In the genomic region with DNA sequence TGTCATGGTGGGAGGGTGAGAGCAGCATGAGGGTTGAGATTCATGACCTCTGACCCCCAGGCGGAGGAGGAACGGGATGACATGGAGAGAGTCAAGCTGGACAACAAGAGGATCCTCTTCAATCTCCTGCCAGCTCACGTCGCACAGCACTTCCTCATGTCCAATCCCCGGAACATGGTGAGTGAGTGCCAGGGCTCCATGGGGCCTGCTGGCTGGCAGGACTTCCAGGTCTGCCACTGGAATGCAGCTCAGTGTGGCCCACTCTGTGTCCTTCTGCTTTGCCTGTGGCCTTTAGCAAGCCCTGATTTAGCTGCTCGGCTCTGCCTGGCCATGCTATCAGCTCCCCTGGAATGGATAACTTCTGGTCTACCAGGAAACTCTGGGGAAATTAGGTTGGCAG, we compare ENCODE assay signal across 11 mouse cellular contexts. TPM values are rescaled to one million over a fixed set of nuclear protein-coding genes. Genes with fewer than 3 reads are reported as not detected.
DNase-seq lines count a peak whose midpoint lies in the region; ATAC-seq and TF ChIP-seq lines count a peak whose summit lies in the region.
"Had no signal": no experiment of that assay in that cellular context is flagged by ENCODE, and none has a peak within 500 bp of the region (broad histone marks: within the 10 kb centered on the region; RNA-seq: fewer than 3 reads in every experiment).

No protein-coding gene starts in this region.

- H3K4me3 ChIP-seq in liver, embryonic 12.5 days, result no peak overlapping the region
- no peak overlapping the region for H3K4me3 ChIP-seq in embryonic facial prominence, embryonic 15.5 days (replicated peaks)
- no peak overlapping the region for H3K4me3 ChIP-seq in midbrain, postnatal 0 days (ENCODE audit: low read depth, low read length)

- DNase-seq in cerebellum, postnatal 4 days (ENCODE audit: low spot score in 2 of 2), result no peak
- DNase-seq in liver, result no peak
- peak; percentile 42 for DNase-seq in midbrain, postnatal 0 days (ENCODE audit: low spot score)
- no peak for DNase-seq in spleen, adult 12 weeks (ENCODE audit: low spot score)
- DNase-seq in embryo, embryonic 11 days, result no peak
- DNase-seq: kidney, adult 9 months had no signal

- H3K27ac ChIP-seq in liver, embryonic 12.5 days, result peak overlapping the region; percentile 64; the same call in 1 of the 2 replicates
- H3K27ac ChIP-seq in embryonic facial prominence, embryonic 15.5 days (replicated peaks), result peak overlapping the region; percentile 44
- peak overlapping the region; percentile 8; the same call in 1 of the 2 replicates for H3K27ac ChIP-seq in midbrain, postnatal 0 days (ENCODE audit: low read depth, low read length)

- no peak for TF ChIP-seq CTCF in midbrain, postnatal 0 days (IDR thresholded peaks at IDR 0.05)

- no peaks in the 10 kb centered on the region for H3K36me3 ChIP-seq in liver, embryonic 12.5 days
- no peaks in the 10 kb centered on the region for H3K36me3 ChIP-seq in embryonic facial prominence, embryonic 15.5 days
- H3K36me3 ChIP-seq in midbrain, postnatal 0 days (ENCODE audit: insufficient read depth, low read length), result peaks cover 10% of the 10 kb centered on the region; the same call in 1 of the 2 replicates

- H3K9ac ChIP-seq in liver, embryonic 12.5 days, result no peak overlapping the region
- H3K9ac ChIP-seq in embryonic facial prominence, embryonic 15.5 days, result no peak overlapping the region
- H3K9ac ChIP-seq in midbrain, postnatal 0 days (replicated peaks; ENCODE audit: low read length, poor library complexity, severe bottlenecking), result no peak overlapping the region

- 72% methylated on average over 6 of the region's 6 CpGs for WGBS in liver, embryonic 12.5 days (ENCODE audit: insufficient replicate concordance)
- 75% methylated on average over 6 of the region's 6 CpGs for WGBS in embryonic facial prominence, embryonic 15.5 days
- 49% methylated on average over 6 of the region's 6 CpGs for WGBS in midbrain, postnatal 0 days

- peak; percentile 27; the same call in 1 of the 2 replicates for ATAC-seq in cerebellum, adult (ENCODE audit: insufficient number of reproducible peaks, low FRiP score, low TSS enrichment)
- no peak for ATAC-seq in liver, embryonic 12.5 days
- ATAC-seq in embryonic facial prominence, embryonic 15.5 days (ENCODE audit: insufficient number of reproducible peaks, low FRiP score, low TSS enrichment, low read depth), result no peak
- no peak for ATAC-seq in midbrain, postnatal 0 days (ENCODE audit: low FRiP score)
- ATAC-seq: Patski had no signal

- H3K27me3 ChIP-seq in liver, embryonic 12.5 days (replicated peaks), result no peaks in the 10 kb centered on the region
- H3K27me3 ChIP-seq in embryonic facial prominence, embryonic 15.5 days, result no peaks in the 10 kb centered on the region
- H3K27me3 ChIP-seq in midbrain, postnatal 0 days (ENCODE audit: insufficient read depth, low read length), result no peaks in the 10 kb centered on the region
- H3K27me3 ChIP-seq: Patski had no signal

- peaks cover 17% of the 10 kb centered on the region for H3K4me1 ChIP-seq in liver, embryonic 12.5 days
- peaks cover 7% of the 10 kb centered on the region; the same call in 1 of the 2 replicates for H3K4me1 ChIP-seq in embryonic facial prominence, embryonic 15.5 days
- H3K4me1 ChIP-seq in midbrain, postnatal 0 days (ENCODE audit: insufficient read depth, low read length), result no peaks in the 10 kb centered on the region; the same call in 1 of the 2 replicates

- no peaks in the 10 kb centered on the region for H3K9me3 ChIP-seq in liver, embryonic 12.5 days (replicated peaks)
- no peaks in the 10 kb centered on the region for H3K9me3 ChIP-seq in embryonic facial prominence, embryonic 15.5 days (replicated peaks)
- H3K9me3 ChIP-seq in midbrain, postnatal 0 days (ENCODE audit: low read length), result no peaks in the 10 kb centered on the region

- no peak overlapping the region for H3K4me2 ChIP-seq in liver, embryonic 12.5 days
- H3K4me2 ChIP-seq in embryonic facial prominence, embryonic 15.5 days (replicated peaks), result no peak overlapping the region
- H3K4me2 ChIP-seq in midbrain, postnatal 0 days (ENCODE audit: low read depth, low read length, poor library complexity, severe bottlenecking), result no peak overlapping the region

RNA-seq across cellular contexts. Expression of a gene that starts 28.2 kb away (rescaled TPM):
- polyA plus RNA-seq in liver, embryonic 12.5 days (2016; fragmentation: Nextera tagmentation; extraction: Ambion mirVana), result not detected in 2 replicates
- polyA plus RNA-seq in embryonic facial prominence, embryonic 15.5 days (2015; fragmentation: Nextera tagmentation; extraction: Ambion mirVana), result not detected in 2 replicates
- not detected in 2 replicates for total RNA-seq in midbrain, postnatal 0 days (2014; rRNA removed)
- polyA plus RNA-seq in midbrain, postnatal 0 days (2015; fragmentation: Nextera tagmentation; extraction: Ambion mirVana), result not detected in 2 replicates
- polyA plus RNA-seq: Patski; thymus, postnatal 0 days had no signal

RNA-seq across cellular contexts. Expression of a gene that starts 37.4 kb away (rescaled TPM):
- 39.5 and 41.4 TPM in 2 replicates for polyA plus RNA-seq in liver, embryonic 12.5 days (2016; fragmentation: Nextera tagmentation; extraction: Ambion mirVana)
- polyA plus RNA-seq in embryonic facial prominence, embryonic 15.5 days (2015; fragmentation: Nextera tagmentation; extraction: Ambion mirVana), result 0.39 and 0.50 TPM in 2 replicates
- not detected in 2 replicates for total RNA-seq in midbrain, postnatal 0 days (2014; rRNA removed)
- 0.11 TPM in 1 of 2 replicates, not detected in the other for polyA plus RNA-seq in midbrain, postnatal 0 days (2015; fragmentation: Nextera tagmentation; extraction: Ambion mirVana)

RNA-seq across cellular contexts. Expression of a gene that starts 53.6 kb away (rescaled TPM):
- 42.6 and 43.2 TPM in 2 replicates for polyA plus RNA-seq in liver, embryonic 12.5 days (2016; fragmentation: Nextera tagmentation; extraction: Ambion mirVana)
- 194 and 212 TPM in 2 replicates for polyA plus RNA-seq in embryonic facial prominence, embryonic 15.5 days (2015; fragmentation: Nextera tagmentation; extraction: Ambion mirVana)
- total RNA-seq in midbrain, postnatal 0 days (2014; rRNA removed), result 33.6 and 38.0 TPM in 2 replicates
- polyA plus RNA-seq in midbrain, postnatal 0 days (2015; fragmentation: Nextera tagmentation; extraction: Ambion mirVana), result 19.4 and 21.0 TPM in 2 replicates

Comparison
In these comparisons a context has a peak if more than half of its experiments do, and no peak if none do; other contexts are left out.
1. H3K27ac ChIP-seq: peak in every context shown above with its lines; median percentile 64 in liver, embryonic 12.5 days; 44 in embryonic facial prominence, embryonic 15.5 days; 8 in midbrain, postnatal 0 days.
2. RNA of a gene that starts 37.4 kb away (polyA plus RNA-seq): 39.5 to 41.4 TPM in liver, embryonic 12.5 days; 0.39 to 0.50 TPM in embryonic facial prominence, embryonic 15.5 days and 0.11 TPM in midbrain, postnatal 0 days; every median in the first group is over 10 times any median in the second.